Mouse (Mus musculus) lung, embryonic 14.5 days (tissue): ENCODE results near the gene Cep19. TPM values are rescaled to one million over a fixed set of nuclear protein-coding genes. Genes with fewer than 3 reads are reported as not detected.

Experiments
- ATAC-seq: fragments of 200-750 bp; cut with Nextera tagmentation; 2 replicates; pipeline ENCODE4 v1.8.0; 2017; ENCODE audit warnings: mild to moderate bottlenecking, moderate TSS enrichment, moderate library complexity; ENCODE audit not compliant: insufficient read depth
- DNase-seq: peaks from one replicate; pipeline ENCODE4 v3.0.0-alpha.2; 2015
- H3K27ac ChIP-seq: fragments of 300-500 bp; sonication (generic); 2 replicates; pipeline ENCODE4 v1.5.1; 2014; ENCODE audit warnings: low read depth, mild to moderate bottlenecking, moderate library complexity
- H3K27me3 ChIP-seq: fragments of 300-500 bp; sonication (generic); 2 replicates; pipeline ENCODE4 v1.6.1; 2014; ENCODE audit warnings: low read length, control low read depth; ENCODE audit not compliant: insufficient read depth
- H3K36me3 ChIP-seq: fragments of 300-500 bp; sonication (generic); 2 replicates; pipeline ENCODE4 v1.6.1; 2014; ENCODE audit warnings: control low read depth; ENCODE audit not compliant: insufficient read depth
- H3K4me1 ChIP-seq: fragments of 300-500 bp; sonication (generic); 2 replicates; pipeline ENCODE4 v1.6.1; 2014; ENCODE audit warnings: antibody characterized with exemption, control low read depth; ENCODE audit not compliant: insufficient read depth
- H3K4me2 ChIP-seq: fragments of 300-500 bp; sonication (generic); 2 replicates; pipeline ENCODE4 v1.6.1; 2014; ENCODE audit warnings: mild to moderate bottlenecking
- H3K4me3 ChIP-seq: fragments of 300-500 bp; sonication (generic); 2 replicates; pipeline ENCODE4 v1.5.1; 2014; ENCODE audit warnings: low read depth, low read length
- H3K9ac ChIP-seq: fragments of 300-500 bp; sonication (generic); 2 replicates; pipeline ENCODE4 v1.6.1; 2014
- H3K9me3 ChIP-seq: fragments of 300-500 bp; sonication (generic); 2 replicates; pipeline ENCODE4 v1.6.1; 2016; ENCODE audit warnings: low read depth, low read length, control low read depth
- CTCF ChIP-seq: IDR thresholded peaks from 2 replicates; pipeline ENCODE4 v1.5.1; 2016; ENCODE audit warnings: antibody characterized with exemption, low read depth
- WGBS: fragments of 180-500 bp; shearing (Covaris S2); extraction: QIAGEN DNeasy Blood & Tissue Kit; methylation state at CpG from one replicate; pipeline ENCODE4 v1.1.7; 2014; 5-methylcytosine and 5-hydroxymethylcytosine counted together
- polyA plus RNA-seq: library from polyadenylated mRNA; unstranded; fragments of >200 nt; fragmentation: Nextera tagmentation; extraction: Ambion mirVana; gene quantifications from 2 replicates; pipeline ENCODE4 v1.2.1, GENCODE M21; 2014

Gene Cep19
- polyA plus RNA-seq, 1 experiment from 2014 or later: 33.9 TPM

GRCm38 (mm10) chr16:32116186-32116585 is 16.6 kb downstream of the Cep19 start:
- no peak overlapping the region for H3K4me2 ChIP-seq
- TF ChIP-seq CTCF: no peak
- DNase-seq: no peak
- no peak overlapping the region for H3K4me3 ChIP-seq
- H3K36me3 ChIP-seq: no peaks in the 10 kb centered on the region
- 23% methylated on average over 5 of the region's 5 CpGs for WGBS
- no peaks in the 10 kb centered on the region for H3K27me3 ChIP-seq
- no peaks in the 10 kb centered on the region for H3K9me3 ChIP-seq
- H3K4me1 ChIP-seq: no peaks in the 10 kb centered on the region
- H3K27ac ChIP-seq: no peak overlapping the region
- H3K9ac ChIP-seq: no peak overlapping the region
- ATAC-seq: no peak

DNA sequence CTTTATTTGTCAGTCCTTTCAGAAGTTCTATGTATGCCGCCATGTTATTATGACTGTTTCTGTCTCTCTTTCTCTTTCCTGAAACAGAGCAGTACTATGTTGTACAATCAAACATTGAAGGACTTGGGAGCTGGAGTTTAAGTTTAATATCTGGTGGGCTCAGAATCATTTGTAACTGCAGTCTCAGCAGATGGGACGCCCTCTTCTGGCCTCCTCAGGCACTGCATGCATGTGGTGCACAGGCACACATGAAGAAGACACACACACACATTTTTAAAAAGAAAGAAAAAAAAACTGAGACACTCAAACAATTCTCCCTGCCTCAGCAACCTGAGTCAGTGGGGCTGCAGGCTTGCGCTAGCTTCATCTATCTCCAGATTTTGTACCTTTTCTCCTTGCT is 20.9 kb downstream of the Cep19 start:
- peak; percentile 18; the same call in 1 of the 2 replicates for TF ChIP-seq CTCF
- Histone ChIP-seq H3K4me2 (no peak overlapping the region), H3K36me3 (no peaks in the 10 kb centered on the region), H3K9ac (no peak overlapping the region), H3K4me1 (no peaks in the 10 kb centered on the region), H3K9me3 (no peaks in the 10 kb centered on the region), H3K27ac (no peak overlapping the region), H3K4me3 (no peak overlapping the region), H3K27me3 (no peaks in the 10 kb centered on the region)
- DNase-seq (no peak), ATAC-seq (no peak)
- 74% methylated on average over 3 of the region's 3 CpGs for WGBS

- Histone ChIP-seq H3K27ac (peak overlapping the region; percentile 13; the same call in 1 of the 2 replicates), H3K4me3 (no peak overlapping the region), H3K9ac (no peak overlapping the region), H3K36me3 (no peaks in the 10 kb centered on the region), H3K4me2 (no peak overlapping the region), H3K9me3 (no peaks in the 10 kb centered on the region), H3K4me1 (no peaks in the 10 kb centered on the region), H3K27me3 (no peaks in the 10 kb centered on the region)
- 85% methylated on average over 7 of the region's 7 CpGs for WGBS
- no peak for DNase-seq
- ATAC-seq: no peak
- TF ChIP-seq CTCF: no peak
Observed at GRCm38 (mm10) chr16:32124020-32124419, 24.4 kb downstream of the Cep19 start.

DNA sequence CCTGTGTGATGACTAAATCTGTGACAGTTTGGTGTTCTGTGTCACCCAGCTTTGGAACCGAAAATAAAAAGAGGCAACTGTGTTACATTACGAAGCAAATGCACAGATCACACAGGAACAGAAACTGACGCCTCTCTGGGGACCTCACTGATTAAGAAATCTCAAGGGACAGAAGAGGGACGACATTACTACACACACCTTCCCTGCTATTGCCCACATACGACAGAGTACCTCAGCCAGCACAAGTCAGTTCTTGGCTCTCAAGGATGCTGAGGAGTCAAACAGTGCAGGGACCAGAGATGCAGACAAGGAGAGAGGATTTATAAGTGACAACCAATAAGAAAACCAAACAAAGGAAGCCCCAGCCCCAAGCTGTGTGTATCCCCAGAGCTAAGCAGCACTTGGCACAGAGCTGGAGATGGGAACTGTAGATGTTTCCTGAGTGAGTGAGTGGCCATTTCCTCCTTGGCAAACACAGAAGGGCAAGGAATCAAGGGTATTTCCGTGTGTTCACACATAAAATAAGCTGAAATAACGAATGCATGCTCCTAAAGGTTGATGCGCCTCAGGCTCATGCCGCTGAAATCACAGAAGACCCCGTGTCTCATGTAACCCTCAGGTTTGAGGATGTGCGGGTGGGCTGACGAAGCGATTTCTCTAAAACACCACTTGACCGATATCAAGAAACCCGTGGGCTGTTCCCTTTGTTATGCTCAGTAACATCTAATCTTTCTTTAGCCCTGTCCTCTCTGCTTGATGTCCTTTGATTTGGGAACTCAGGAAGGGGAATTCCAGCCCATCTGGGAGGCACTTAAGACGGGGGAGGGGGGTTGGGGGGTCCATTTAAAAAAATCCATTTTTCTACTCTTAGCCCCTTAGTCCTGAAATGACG is 25.1 kb downstream of the Cep19 start:
- WGBS: 57% methylated on average over 17 of the region's 17 CpGs
- Histone ChIP-seq H3K36me3 (no peaks in the 10 kb centered on the region), H3K4me2 (no peak overlapping the region), H3K27me3 (no peaks in the 10 kb centered on the region), H3K9me3 (no peaks in the 10 kb centered on the region), H3K27ac (peak overlapping the region; percentile 13; the same call in 1 of the 2 replicates), H3K9ac (no peak overlapping the region), H3K4me1 (no peaks in the 10 kb centered on the region), H3K4me3 (no peak overlapping the region)
- no peak for ATAC-seq
- peak; percentile 58 for DNase-seq
- TF ChIP-seq CTCF: no peak

DNA sequence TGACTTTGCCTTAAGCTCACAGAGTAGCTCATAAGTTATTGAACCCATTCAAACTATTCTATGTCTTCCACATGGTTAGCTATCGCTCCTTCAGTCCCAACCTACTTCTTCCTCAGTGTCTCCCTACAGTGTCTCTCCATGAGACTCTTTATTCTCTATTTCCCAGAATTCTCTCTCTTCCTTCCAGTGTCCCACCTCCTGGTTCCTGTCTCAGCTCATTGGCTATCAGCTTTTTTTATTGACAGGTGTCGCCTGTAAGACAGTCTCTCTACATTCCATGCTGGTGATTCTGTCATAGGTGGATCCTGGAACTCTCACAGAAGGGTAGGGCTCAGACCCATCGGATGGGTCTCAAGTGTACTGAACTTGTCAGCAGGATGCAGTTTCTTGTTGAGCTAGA is 25.8 kb downstream of the Cep19 start:
- H3K9ac ChIP-seq: no peak overlapping the region
- no peak overlapping the region for H3K4me2 ChIP-seq
- 0 out of 2 replicates have a peak overlapping the region, but pooled peaks have one; percentile 1 for H3K27ac ChIP-seq
- H3K9me3 ChIP-seq: no peaks in the 10 kb centered on the region
- no peaks in the 10 kb centered on the region for H3K36me3 ChIP-seq
- TF ChIP-seq CTCF: no peak
- 85% methylated on average over 3 of the region's 3 CpGs for WGBS
- H3K4me1 ChIP-seq: no peaks in the 10 kb centered on the region
- H3K4me3 ChIP-seq: no peak overlapping the region
- ATAC-seq (no peak), DNase-seq (no peak)
- H3K27me3 ChIP-seq: no peaks in the 10 kb centered on the region

DNA sequence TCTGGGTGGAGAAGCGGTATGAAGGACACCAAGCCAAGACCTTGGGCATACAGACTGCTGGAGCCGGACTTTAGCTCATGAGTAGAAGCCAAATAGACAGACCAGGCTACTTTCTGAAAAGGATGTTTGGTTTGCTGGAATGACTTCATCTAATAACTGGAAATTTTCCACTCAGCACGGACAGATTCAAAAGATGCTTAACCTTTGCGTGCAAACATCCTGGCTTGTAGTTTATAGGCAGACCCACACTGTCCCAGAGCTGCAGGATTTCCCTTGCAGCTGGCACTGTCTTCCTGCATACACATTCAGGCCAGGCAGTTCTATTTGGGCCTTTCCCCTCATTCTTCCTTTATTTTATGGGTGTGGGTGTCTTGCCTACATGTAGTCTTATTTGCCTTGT is 27.4 kb downstream of the Cep19 start:
- no peak overlapping the region for H3K4me3 ChIP-seq
- no peaks in the 10 kb centered on the region for H3K27me3 ChIP-seq
- TF ChIP-seq CTCF: no peak
- 62% methylated on average over 4 of the region's 4 CpGs for WGBS
- DNase-seq (peak; percentile 54), ATAC-seq (no peak)
- H3K4me2 ChIP-seq: no peak overlapping the region
- no peak overlapping the region for H3K9ac ChIP-seq
- peak overlapping the region; percentile 59 for H3K27ac ChIP-seq
- H3K9me3 ChIP-seq: no peaks in the 10 kb centered on the region
- no peaks in the 10 kb centered on the region for H3K36me3 ChIP-seq
- no peaks in the 10 kb centered on the region for H3K4me1 ChIP-seq

- TF ChIP-seq CTCF: no peak
- H3K4me1 ChIP-seq: no peaks in the 10 kb centered on the region
- peak overlapping the region; percentile 76 for H3K27ac ChIP-seq
- 54% methylated on average over 20 of the region's 20 CpGs for WGBS
- H3K27me3 ChIP-seq: no peaks in the 10 kb centered on the region
- H3K4me3 ChIP-seq: peak overlapping the region; percentile 22
- DNase-seq (peak; percentile 9), ATAC-seq (no peak)
- H3K4me2 ChIP-seq: peak overlapping the region; percentile 51
- no peaks in the 10 kb centered on the region for H3K9me3 ChIP-seq
- H3K9ac ChIP-seq: no peak overlapping the region; the same call in 1 of the 2 replicates
- no peaks in the 10 kb centered on the region for H3K36me3 ChIP-seq
Observed at GRCm38 (mm10) chr16:32129449-32130189, 30.0 kb downstream of the Cep19 start.
